Mouse (Mus musculus): ENCODE results near the gene Hyal1. TPM values are rescaled to one million over a fixed set of nuclear protein-coding genes. Genes with fewer than 3 reads are reported as not detected.

The Hyal1 gene
- polyA plus RNA-seq, 1 experiment: 5.5 TPM

Other genes with a start within 250 kb of the Hyal1 start
- gene Hemk1, start 238.6 kb upstream of the Hyal1 start, polyA plus RNA-seq (2012; rRNA removed): 31.9 and 39.1 TPM in 2 replicates
- gene 6430571L13Rik, start 236.3 kb upstream of the Hyal1 start, polyA plus RNA-seq (2012; rRNA removed): 26.2 and 26.8 TPM in 2 replicates
- gene Cacna2d2, start 177.3 kb upstream of the Hyal1 start, polyA plus RNA-seq (2012; rRNA removed): 33.1 and 35.7 TPM in 2 replicates
- gene Tmem115, start 43.0 kb upstream of the Hyal1 start, polyA plus RNA-seq (2012; rRNA removed): 29.7 and 32.1 TPM in 2 replicates
- 27.0 and 27.2 TPM in 2 replicates for gene Cyb561d2, start 34.7 kb upstream of the Hyal1 start, polyA plus RNA-seq (2012; rRNA removed)
- gene Nprl2, start 34.7 kb upstream of the Hyal1 start, polyA plus RNA-seq (2012; rRNA removed): 65.1 and 65.7 TPM in 2 replicates
- gene Zmynd10, start 29.6 kb upstream of the Hyal1 start, polyA plus RNA-seq (2012; rRNA removed): 6.1 and 7.8 TPM in 2 replicates
- gene Rassf1, start 25.4 kb upstream of the Hyal1 start, polyA plus RNA-seq (2012; rRNA removed): 25.0 and 25.2 TPM in 2 replicates
- gene Tusc2, start 13.7 kb upstream of the Hyal1 start, polyA plus RNA-seq (2012; rRNA removed): 120 and 133 TPM in 2 replicates
- gene Hyal2, start 9.0 kb upstream of the Hyal1 start, polyA plus RNA-seq (2012; rRNA removed): 11.1 and 12.1 TPM in 2 replicates
- 15.9 and 18.3 TPM in 2 replicates for gene Naa80, start 2.0 kb downstream of the Hyal1 start, polyA plus RNA-seq (2012; rRNA removed)
- 0.69 and 0.74 TPM in 2 replicates for gene Hyal3, start 3.9 kb downstream of the Hyal1 start, polyA plus RNA-seq (2012; rRNA removed)
- 17.5 and 18.8 TPM in 2 replicates for gene Ifrd2, start 10.7 kb downstream of the Hyal1 start, polyA plus RNA-seq (2012; rRNA removed)
- 2.1 and 3.4 TPM in 2 replicates for gene Sema3b, start 32.3 kb downstream of the Hyal1 start, polyA plus RNA-seq (2012; rRNA removed)
- 334 and 351 TPM in 2 replicates for gene Gnai2, start 58.4 kb downstream of the Hyal1 start, polyA plus RNA-seq (2012; rRNA removed)
- 256 and 260 TPM in 2 replicates for gene Slc38a3, start 92.6 kb downstream of the Hyal1 start, polyA plus RNA-seq (2012; rRNA removed)
- 0.15 and 0.28 TPM in 2 replicates for gene Gnat1, start 102.8 kb downstream of the Hyal1 start, polyA plus RNA-seq (2012; rRNA removed)
- 21.2 and 22.3 TPM in 2 replicates for gene Sema3f, start 133.5 kb downstream of the Hyal1 start, polyA plus RNA-seq (2012; rRNA removed)
- 152 and 180 TPM in 2 replicates for gene Rbm5, start 194.1 kb downstream of the Hyal1 start, polyA plus RNA-seq (2012; rRNA removed)